11 mouse cellular contexts compared by ENCODE assay signal in the genomic region with DNA sequence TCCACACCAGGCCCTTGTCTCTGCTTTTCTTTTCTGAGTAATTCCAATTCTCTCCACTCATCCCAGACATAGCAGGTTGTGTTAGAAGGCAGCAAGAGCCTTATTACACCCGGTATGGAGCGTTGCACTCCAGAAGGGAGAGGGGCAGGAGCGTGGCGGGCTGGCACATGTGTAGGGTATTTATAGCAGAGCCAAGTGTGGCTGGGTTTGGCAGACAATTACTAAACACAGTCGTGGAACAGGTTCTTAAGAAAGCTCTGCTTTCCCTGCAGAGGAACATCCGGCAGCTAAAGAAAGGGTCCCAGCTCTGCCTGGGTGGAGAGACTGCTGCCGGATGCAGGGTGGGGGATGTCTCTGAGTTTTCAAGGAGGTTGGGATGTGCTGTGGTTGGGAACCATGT. TPM values are rescaled to one million over a fixed set of nuclear protein-coding genes. Genes with fewer than 3 reads are reported as not detected.
DNase-seq lines count a peak whose midpoint lies in the region; ATAC-seq lines count a peak whose summit lies in the region.
"Had no signal": no experiment of that assay in that cellular context is flagged by ENCODE, and none has a peak within 500 bp of the region (broad histone marks: within the 10 kb centered on the region; RNA-seq: fewer than 3 reads in every experiment).

No protein-coding gene starts in this region.

- peak overlapping the region; percentile 74 for H3K27ac ChIP-seq in embryonic facial prominence, embryonic 13.5 days
- H3K27ac ChIP-seq in embryonic facial prominence, embryonic 10.5 days (replicated peaks) = no peak overlapping the region
- H3K27ac ChIP-seq in lung, embryonic 15.5 days = peak overlapping the region; percentile 52

- H3K4me2 ChIP-seq in embryonic facial prominence, embryonic 13.5 days = no peak overlapping the region
- H3K4me2 ChIP-seq in lung, embryonic 15.5 days = no peak overlapping the region

- H3K36me3 ChIP-seq in embryonic facial prominence, embryonic 13.5 days = no peaks in the 10 kb centered on the region
- no peaks in the 10 kb centered on the region for H3K36me3 ChIP-seq in embryonic facial prominence, embryonic 10.5 days (replicated peaks)
- H3K36me3 ChIP-seq in lung, embryonic 15.5 days = no peaks in the 10 kb centered on the region
- H3K36me3 ChIP-seq: G1E had no signal

- DNase-seq in embryonic facial prominence, embryonic 10.5 days (ENCODE audit: low spot score) = no peak
- no peak for DNase-seq in lung, adult 18-20 months
- peak; percentile 82 for DNase-seq in layer of hippocampus, adult 9-11 months
- peak; percentile 46 for DNase-seq in right cerebral cortex, postnatal 4 days
- DNase-seq in cerebellum, adult 11-12 months = no peak
- DNase-seq in cerebellum, adult 8-10 months = no peak
- DNase-seq: adrenal gland, postnatal 25 days had no signal

- no peak overlapping the region for H3K4me3 ChIP-seq in embryonic facial prominence, embryonic 13.5 days
- no peak overlapping the region for H3K4me3 ChIP-seq in embryonic facial prominence, embryonic 10.5 days
- no peak overlapping the region for H3K4me3 ChIP-seq in lung, embryonic 15.5 days
- H3K4me3 ChIP-seq: megakaryocyte, embryonic 14.5 days had no signal

- no peak overlapping the region for H3K9ac ChIP-seq in embryonic facial prominence, embryonic 13.5 days
- H3K9ac ChIP-seq in lung, embryonic 15.5 days = no peak overlapping the region

- WGBS in embryonic facial prominence, embryonic 13.5 days = 43% methylated on average over 7 of the region's 7 CpGs
- WGBS in embryonic facial prominence, embryonic 10.5 days = 72% methylated on average over 7 of the region's 7 CpGs
- 40% methylated on average over 7 of the region's 7 CpGs for WGBS in lung, embryonic 15.5 days

- no peaks in the 10 kb centered on the region for H3K9me3 ChIP-seq in embryonic facial prominence, embryonic 13.5 days
- H3K9me3 ChIP-seq in embryonic facial prominence, embryonic 10.5 days = no peaks in the 10 kb centered on the region
- no peaks in the 10 kb centered on the region for H3K9me3 ChIP-seq in lung, embryonic 15.5 days
- H3K9me3 ChIP-seq: G1E; megakaryocyte, embryonic 14.5 days had no signal

- ATAC-seq in embryonic facial prominence, embryonic 13.5 days (ENCODE audit: insufficient number of reproducible peaks, insufficient read depth, low FRiP score, low TSS enrichment, low read depth) = peak; percentile 79; the same call in 1 of the 2 replicates
- ATAC-seq in lung, embryonic 15.5 days (ENCODE audit: borderline replicate concordance, extremely low read depth, low FRiP score, low TSS enrichment) = 0 out of 2 replicates have a peak, but pooled peaks have one; percentile 16

- H3K4me1 ChIP-seq in embryonic facial prominence, embryonic 13.5 days = peaks cover 34% of the 10 kb centered on the region
- H3K4me1 ChIP-seq in embryonic facial prominence, embryonic 10.5 days = peaks cover 11% of the 10 kb centered on the region
- H3K4me1 ChIP-seq in lung, embryonic 15.5 days = peaks cover 37% of the 10 kb centered on the region

- H3K27me3 ChIP-seq in embryonic facial prominence, embryonic 13.5 days = no peaks in the 10 kb centered on the region
- H3K27me3 ChIP-seq in embryonic facial prominence, embryonic 10.5 days (replicated peaks; ENCODE audit: low read depth, poor library complexity, severe bottlenecking) = no peaks in the 10 kb centered on the region
- H3K27me3 ChIP-seq in lung, embryonic 15.5 days = no peaks in the 10 kb centered on the region

RNA-seq across cellular contexts. Expression of a gene that starts 48.8 kb away (rescaled TPM):
- 22.5 and 24.2 TPM in 2 replicates for polyA plus RNA-seq in embryonic facial prominence, embryonic 13.5 days (2015; fragmentation: Nextera tagmentation; extraction: Ambion mirVana)
- 24.9 and 25.9 TPM in 2 replicates for polyA plus RNA-seq in embryonic facial prominence, embryonic 10.5 days (2016; fragmentation: Nextera tagmentation; extraction: Ambion mirVana)
- 19.3 and 19.9 TPM in 2 replicates for polyA plus RNA-seq in lung, embryonic 15.5 days (2015; fragmentation: Nextera tagmentation; extraction: Ambion mirVana)
- polyA plus RNA-seq: G1E had no signal

RNA-seq across cellular contexts. Expression of a gene that starts 59.7 kb away (rescaled TPM):
- 27.3 and 28.6 TPM in 2 replicates for polyA plus RNA-seq in embryonic facial prominence, embryonic 13.5 days (2015; fragmentation: Nextera tagmentation; extraction: Ambion mirVana)
- 18.9 and 20.3 TPM in 2 replicates for polyA plus RNA-seq in embryonic facial prominence, embryonic 10.5 days (2016; fragmentation: Nextera tagmentation; extraction: Ambion mirVana)
- 20.3 and 26.0 TPM in 2 replicates for polyA plus RNA-seq in lung, embryonic 15.5 days (2015; fragmentation: Nextera tagmentation; extraction: Ambion mirVana)

Comparison
In these comparisons a context has a peak if more than half of its experiments do, and no peak if none do; other contexts are left out.
1. DNase-seq: peak in layer of hippocampus, adult 9-11 months (single experiment) and right cerebral cortex, postnatal 4 days (single experiment); none in embryonic facial prominence, embryonic 10.5 days (single experiment), lung, adult 18-20 months (0 of 2), cerebellum, adult 11-12 months (single experiment) and cerebellum, adult 8-10 months (single experiment).